In genomic region chr3:122269986-122270385, GRCm38 (mm10) we compare ENCODE assay signal across 17 mouse cellular contexts. TPM values are rescaled to one million over a fixed set of nuclear protein-coding genes. Genes with fewer than 3 reads are reported as not detected.
DNase-seq lines count a peak whose midpoint lies in the region; TF ChIP-seq lines count a peak whose summit lies in the region.
"Had no signal": no experiment of that assay in that cellular context is flagged by ENCODE, and none has a peak within 500 bp of the region (broad histone marks: within the 10 kb centered on the region; RNA-seq: fewer than 3 reads in every experiment).

No protein-coding gene starts in this region.

- no peak overlapping the region for H3K27ac ChIP-seq in left cerebral cortex, adult 2 months

- DNase-seq in left cerebral cortex, adult 2 months (ENCODE audit: extremely low spot score in 1 of 2, low spot score in 2 of 2), result no peak
- no peak for DNase-seq in left cerebral cortex, postnatal 36 days (ENCODE audit: low spot score in 2 of 2)
- peak; percentile 63 for DNase-seq in 3T3-L1 (ENCODE audit: low read depth, low spot score)
- DNase-seq in 416B (ENCODE audit: low read depth), result peak; percentile 62
- peak; percentile 28 for DNase-seq in T-cell, adult 2 months (ENCODE audit: low spot score)
- no peak for DNase-seq in adipocyte (ENCODE audit: low spot score)
- DNase-seq in embryo, embryonic 10.5 days (ENCODE audit: low spot score), result no peak
- DNase-seq: cerebellum, adult 11 months; cerebellum, postnatal 36 days; gastrocnemius, postnatal 10 days; kidney, postnatal 10 days; layer of hippocampus, adult 9-11 months; liver, embryonic 13.5 days; lung, postnatal 4 days; midbrain, embryonic 14.5 days; right cerebral cortex, postnatal 14 days had no signal

- H3K4me3 ChIP-seq in left cerebral cortex, adult 2 months, result no peak overlapping the region
- H3K4me3 ChIP-seq: heart, embryonic 12.5 days; liver, embryonic 13.5 days had no signal

- intact Hi-C loops in left cerebral cortex, adult 2 months (cut with DNase I), result no loop called here
- intact Hi-C loops in left cerebral cortex, postnatal 36 days (cut with DNase I), result no loop called here

- TF ChIP-seq CTCF in left cerebral cortex, adult 2 months (IDR thresholded peaks at IDR 0.05), result peak; percentile 21

RNA-seq across cellular contexts. Expression of gene Dnttip2, which starts 4.2 kb away (rescaled TPM):
- total RNA-seq in left cerebral cortex, adult 2 months (2021), result 10 to 100 TPM; 29.5 to 33.4 TPM
- 10 to 100 TPM; 22.9 to 28.7 TPM for total RNA-seq in left cerebral cortex, postnatal 36 days (2021)

RNA-seq across cellular contexts. Expression of gene Bcar3, which starts 23.9 kb away (rescaled TPM):
- 10 to 100 TPM; 14.7 to 15.4 TPM for total RNA-seq in left cerebral cortex, adult 2 months (2021)
- total RNA-seq in left cerebral cortex, postnatal 36 days (2021), result 10 to 100 TPM; 14.5 to 17.0 TPM

RNA-seq across cellular contexts. Expression of gene Gclm, which starts 24.6 kb away (rescaled TPM):
- 10 to 100 TPM; 60.5 to 67.3 TPM for total RNA-seq in left cerebral cortex, adult 2 months (2021)
- total RNA-seq in left cerebral cortex, postnatal 36 days (2021), result 10 to 100 TPM; 68.8 to 83.6 TPM

Comparison
In these comparisons a context has a peak if more than half of its experiments do, and no peak if none do; other contexts are left out.
1. DNase-seq: peak in 3T3-L1 (single experiment), 416B (single experiment) and T-cell, adult 2 months (single experiment); none in left cerebral cortex, adult 2 months (0 of 2), left cerebral cortex, postnatal 36 days (0 of 2), adipocyte (single experiment) and embryo, embryonic 10.5 days (single experiment).